Mouse (Mus musculus): ENCODE data around the gene Zfp322a. TPM values are rescaled to one million over a fixed set of nuclear protein-coding genes. Genes with fewer than 3 reads are reported as not detected.

Zfp322a gene
- total and polyA plus RNA-seq, 3 experiments: 5.7 to 8.4 TPM; not detected in 1

GRCm38 (mm10) chr13:23411311-23412210 lies 42.6 kb upstream of the Zfp322a start:
- H3K36me3 ChIP-seq (ENCODE audit: control insufficient read depth in 1 of 2, insufficient read depth in 2 of 2, low read length in 2 of 2): peaks cover 0 to 2% of the 10 kb centered on the region in 2 experiments; a peak in 1 of 4 replicates
- H3K9ac ChIP-seq (ENCODE audit: control insufficient read depth, low read depth, low read length, poor library complexity, severe bottlenecking): peak overlapping the region; percentile 36
- H3K79me2 ChIP-seq (ENCODE audit: control insufficient read depth, insufficient read depth, low read length, poor library complexity): no peaks in the 10 kb centered on the region
- H3K4me1 ChIP-seq (ENCODE audit: control insufficient read depth in 1 of 2, insufficient read depth in 2 of 2, low read length in 2 of 2): 0 out of 4 replicates have a peak, but pooled peaks cover 0 to 3% of the 10 kb centered on the region in 2 experiments
- DNase-seq (ENCODE audit: low read depth, low spot score): peak; percentile 96
- peak overlapping the region; percentile 36 to 58 for H3K4me3 ChIP-seq (ENCODE audit: control insufficient read depth in 1 of 2, insufficient read depth in 1 of 2, low read depth in 2 of 2, low read length in 2 of 2)
- TF ChIP-seq ZKSCAN1 (IDR thresholded peaks at IDR 0.05; ENCODE audit: low read depth, low read length) (no peak), MYC (IDR thresholded peaks at IDR 0.05; ENCODE audit: low read depth, low read length) (peak; percentile 74; the same call in 1 of the 2 replicates), POLR2AphosphoS2 (IDR thresholded peaks at IDR 0.05; ENCODE audit: low read length) (no peak), POLR2A (IDR thresholded peaks at IDR 0.05; ENCODE audit: control insufficient read depth in 1 of 2, insufficient read depth in 1 of 2, low read depth in 1 of 2, low read length in 2 of 2, poor library complexity in 1 of 2) (no peak), JUND (IDR thresholded peaks at IDR 0.05; ENCODE audit: low read depth, low read length) (peak; percentile 28; the same call in 1 of the 2 replicates), MAX (IDR thresholded peaks at IDR 0.05; ENCODE audit: low read length) (0 out of 2 replicates have a peak, but pooled peaks have one; percentile 14), MXI1 (IDR thresholded peaks at IDR 0.05; ENCODE audit: low read depth, low read length) (peak; percentile 42; the same call in 1 of the 2 replicates), NELFE (IDR thresholded peaks at IDR 0.05; ENCODE audit: low read depth, low read length) (no peak), TBP (IDR thresholded peaks at IDR 0.05; ENCODE audit: low read depth, low read length) (peak; percentile 99), ZNF384 (IDR thresholded peaks at IDR 0.05; ENCODE audit: low read depth, low read length) (no peak), RCOR1 (IDR thresholded peaks at IDR 0.05; ENCODE audit: low read depth, low read length) (peak; percentile 33; the same call in 1 of the 2 replicates), NRF1 (IDR thresholded peaks at IDR 0.05; ENCODE audit: insufficient read depth, low read depth, low read length, poor library complexity, severe bottlenecking) (no peak), SIN3A (IDR thresholded peaks at IDR 0.05; ENCODE audit: low read length) (0 out of 2 replicates have a peak, but pooled peaks have one; percentile 46), GABPA (IDR thresholded peaks at IDR 0.05; ENCODE audit: low read depth, low read length) (no peak), HCFC1 (IDR thresholded peaks at IDR 0.05; ENCODE audit: low read depth, low read length) (no peak), MAZ (IDR thresholded peaks at IDR 0.05; ENCODE audit: low read depth, low read length) (0 out of 2 replicates have a peak, but pooled peaks have one; percentile 34), ZC3H11A (IDR thresholded peaks at IDR 0.05; ENCODE audit: low read depth, low read length) (no peak), CTCF (IDR thresholded peaks at IDR 0.05 in 2 of 3, conservative IDR thresholded peaks at IDR 0.05 in 1 of 3; ENCODE audit: control insufficient read depth in 1 of 3, insufficient read depth in 1 of 3, low read depth in 2 of 3, low read length in 3 of 3, poor library complexity in 1 of 3, severe bottlenecking in 1 of 3) (peak in 2 of 3 experiments; percentile 41 to 65; a peak in 4 of 6 replicates), ETS1 (IDR thresholded peaks at IDR 0.05; ENCODE audit: low read depth, low read length) (no peak; the same call in 1 of the 2 replicates), E2F4 (IDR thresholded peaks at IDR 0.05; ENCODE audit: borderline replicate concordance, low read depth, low read length) (peak; percentile 77; the same call in 1 of the 2 replicates), POLR2AphosphoS5 (IDR thresholded peaks at IDR 0.05; ENCODE audit: borderline replicate concordance, low read depth, low read length) (no peak), GATA1 (IDR thresholded peaks at IDR 0.05; ENCODE audit: low read depth, low read length) (peak; percentile 48), MAFK (IDR thresholded peaks at IDR 0.05; ENCODE audit: borderline replicate concordance, low read depth, low read length) (peak; percentile 85), CHD1 (IDR thresholded peaks at IDR 0.05; ENCODE audit: low read depth, low read length) (no peak)
- H3K27me3 ChIP-seq (ENCODE audit: control insufficient read depth in 1 of 2, insufficient read depth in 2 of 2, low read length in 2 of 2): peaks cover 10 to 13% of the 10 kb centered on the region in 2 experiments
- no peaks in the 10 kb centered on the region for H3K9me3 ChIP-seq (replicated peaks; ENCODE audit: insufficient read depth, low read length)
- no peak overlapping the region for H3K27ac ChIP-seq (ENCODE audit: control insufficient read depth, low read depth, low read length)
